Mouse (Mus musculus) spleen, postnatal 0 days (tissue): ENCODE measurements around the gene 1700028P14Rik. TPM values are rescaled to one million over a fixed set of nuclear protein-coding genes. Genes with fewer than 3 reads are reported as not detected.

ENCODE experiments used
- polyA plus RNA-seq: library from polyadenylated mRNA; unstranded; fragments of >200 nt; fragmentation: Nextera tagmentation; extraction: Ambion mirVana; gene quantifications from 2 replicates; pipeline ENCODE4 v1.2.1, GENCODE M21; 2015

Gene 1700028P14Rik
- not detected in 2 replicates for polyA plus RNA-seq

DNA sequence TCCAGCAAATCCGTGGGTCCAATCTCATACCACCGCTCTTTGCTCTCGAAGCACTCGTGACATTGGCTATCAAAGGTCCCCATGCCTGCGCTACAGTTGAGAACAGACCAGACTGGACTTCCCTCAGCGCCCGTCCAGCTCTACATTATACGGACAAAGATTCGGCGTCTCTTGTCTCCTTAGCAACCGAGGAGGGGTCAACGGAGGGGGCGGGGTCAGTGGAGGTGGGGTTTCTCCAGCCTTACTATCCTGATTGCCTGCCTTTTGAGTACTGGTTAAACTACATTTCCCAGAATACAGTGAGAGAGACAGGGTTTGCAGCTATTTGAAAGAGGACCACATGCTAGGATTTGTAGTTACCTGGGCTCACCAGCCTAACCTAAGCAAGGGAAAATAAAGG, at the start of gene 1700028P14Rik:
Gene 1700028P14Rik, minus strand, starts transcription at position 169 of the 400 bp plus-strand sequence.

DNA sequence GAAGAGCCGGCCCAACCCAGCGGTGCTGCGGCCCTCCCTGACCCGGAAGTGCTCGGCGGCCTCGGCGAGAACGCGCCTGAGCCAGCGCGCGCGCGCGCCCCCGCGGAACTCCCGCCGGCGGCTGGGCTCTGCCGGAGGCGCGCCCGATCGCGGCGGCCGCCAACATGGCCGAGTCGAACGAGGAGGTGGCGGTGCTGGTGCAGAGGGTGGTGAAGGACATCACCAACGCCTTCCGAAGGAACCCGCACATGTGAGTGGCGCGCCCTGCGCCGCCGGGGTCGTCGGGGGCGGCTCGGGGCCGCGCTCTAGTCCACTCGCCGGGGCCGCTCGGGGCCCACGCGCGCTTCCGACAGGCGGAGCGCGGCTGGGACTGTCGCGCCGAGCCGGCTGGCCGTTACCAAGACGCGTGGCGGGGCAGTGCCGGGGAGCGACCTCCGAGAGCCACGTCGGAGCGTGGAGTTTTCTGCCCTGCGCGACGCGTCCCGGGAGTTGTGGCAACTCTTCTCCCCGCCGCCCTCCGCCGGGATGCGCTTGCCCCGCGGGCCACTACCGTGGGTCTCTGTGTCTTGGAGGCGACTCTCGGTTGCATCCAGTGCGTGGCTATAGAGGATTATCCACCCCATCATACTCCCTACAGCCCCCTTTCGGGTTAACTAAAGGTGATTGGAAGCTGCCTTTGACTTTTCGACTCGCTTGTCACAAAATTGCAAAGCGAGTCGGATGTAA, 34.8 kb upstream of the 1700028P14Rik start, which contains the start of gene Ptar1:
Gene Ptar1, plus strand, starts transcription at position 134 of the 726 bp plus-strand sequence.

Other genes starting within 250 kb of the 1700028P14Rik start
- gene Mamdc2, start 204.4 kb downstream of the 1700028P14Rik start, polyA plus RNA-seq, result 0.37 and 0.45 TPM in 2 replicates
- gene Ptar1, start 34.6 kb upstream of the 1700028P14Rik start, polyA plus RNA-seq, result 4.0 and 4.4 TPM in 2 replicates
- 0.30 and 0.33 TPM in 2 replicates for gene Apba1, start 106.1 kb upstream of the 1700028P14Rik start, polyA plus RNA-seq